Mouse (Mus musculus): ENCODE measurements at regions not wholly inside any gene's neighbourhood (a gene's known extent, or its start where the extent isn't known, plus 50 kb on each side); places are given as distances from the start of the nearest gene placed in this dataset.

GRCm38 (mm10) chr19:59837138-59837537, 106.3 kb downstream of the Rab11fip2 start:
- Histone ChIP-seq H3K4me3 (no peak overlapping the region), H3K9me3 (no peaks in the 10 kb centered on the region), H3K4me2 (replicated peaks) (no peak overlapping the region), H3K9ac (no peak overlapping the region), H3K4me1 (no peaks in the 10 kb centered on the region), H3K36me3 (no peaks in the 10 kb centered on the region), H3K27me3 (replicated peaks) (no peaks in the 10 kb centered on the region), H3K27ac (no peak overlapping the region)
- ATAC-seq (ENCODE audit: low FRiP score, low read depth): no peak
- 90% methylated on average over 4 of the region's 4 CpGs for WGBS

DNA sequence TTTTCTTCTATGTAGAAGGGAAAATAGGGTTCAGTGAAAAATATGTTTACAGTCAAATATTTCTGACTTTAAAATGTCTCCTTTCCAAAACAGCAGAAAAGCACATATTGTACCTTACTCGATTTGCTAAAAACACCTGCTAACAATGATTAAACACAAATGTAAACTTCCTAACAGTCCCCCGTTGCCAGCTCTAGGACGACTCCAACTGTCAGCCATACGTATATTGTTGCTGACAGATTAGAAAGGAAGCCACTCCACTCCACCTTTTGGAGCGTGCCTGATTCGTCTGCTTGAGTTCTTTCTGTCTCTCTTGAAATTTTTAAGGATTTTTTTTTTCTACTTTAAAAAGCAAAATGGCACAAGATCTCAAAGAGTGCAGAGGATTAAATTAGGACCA, 105.8 kb downstream of the Rab11fip2 start:
- no peak for ATAC-seq (ENCODE audit: low FRiP score, low read depth)
- H3K27ac ChIP-seq: no peak overlapping the region
- H3K4me3 ChIP-seq: no peak overlapping the region
- 74% methylated on average over 6 of the region's 6 CpGs for WGBS
- H3K4me1 ChIP-seq: no peaks in the 10 kb centered on the region
- H3K4me2 ChIP-seq (replicated peaks): no peak overlapping the region
- no peaks in the 10 kb centered on the region for H3K9me3 ChIP-seq
- H3K36me3 ChIP-seq: no peaks in the 10 kb centered on the region
- no peaks in the 10 kb centered on the region for H3K27me3 ChIP-seq (replicated peaks)
- H3K9ac ChIP-seq: no peak overlapping the region

DNA sequence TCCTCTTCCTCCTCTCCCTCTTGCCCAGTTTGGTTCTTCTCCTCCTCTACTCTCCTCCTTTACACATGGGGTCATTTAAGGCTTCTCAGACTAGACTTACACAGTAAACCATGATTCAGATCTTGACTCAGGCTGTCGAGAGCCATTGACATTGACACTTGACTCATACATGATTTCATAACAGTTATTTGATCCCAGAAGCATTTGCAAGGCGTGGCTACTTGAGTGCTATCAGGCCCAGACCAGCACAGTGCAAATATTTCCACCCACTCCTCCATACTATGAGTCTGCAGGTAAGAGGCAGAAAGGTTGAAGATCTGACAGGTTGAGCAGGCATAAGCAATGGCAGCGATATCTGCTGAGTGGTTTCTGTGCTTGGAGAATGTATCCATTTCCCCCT, 99.2 kb downstream of the Rab11fip2 start:
- H3K4me2 ChIP-seq (replicated peaks): no peak overlapping the region
- H3K9ac ChIP-seq: no peak overlapping the region
- no peaks in the 10 kb centered on the region for H3K27me3 ChIP-seq (replicated peaks)
- no peak overlapping the region for H3K4me3 ChIP-seq
- no peak overlapping the region for H3K27ac ChIP-seq
- H3K9me3 ChIP-seq: no peaks in the 10 kb centered on the region
- WGBS: 85% methylated on average over 3 of the region's 3 CpGs
- no peak for ATAC-seq (ENCODE audit: low FRiP score, low read depth)
- no peaks in the 10 kb centered on the region for H3K4me1 ChIP-seq
- H3K36me3 ChIP-seq: no peaks in the 10 kb centered on the region

- H3K4me3 ChIP-seq: no peak overlapping the region
- no peaks in the 10 kb centered on the region for H3K27me3 ChIP-seq (replicated peaks)
- H3K4me2 ChIP-seq (replicated peaks): no peak overlapping the region
- WGBS: 94% methylated on average over 1 of the region's 1 CpGs
- H3K36me3 ChIP-seq: no peaks in the 10 kb centered on the region
- H3K9ac ChIP-seq: no peak overlapping the region
- H3K4me1 ChIP-seq: no peaks in the 10 kb centered on the region
- no peak for ATAC-seq (ENCODE audit: low FRiP score, low read depth)
- no peaks in the 10 kb centered on the region for H3K9me3 ChIP-seq
- no peak overlapping the region for H3K27ac ChIP-seq
Measured at GRCm38 (mm10) chr19:59846807-59847206, 96.6 kb downstream of the Rab11fip2 start.

DNA sequence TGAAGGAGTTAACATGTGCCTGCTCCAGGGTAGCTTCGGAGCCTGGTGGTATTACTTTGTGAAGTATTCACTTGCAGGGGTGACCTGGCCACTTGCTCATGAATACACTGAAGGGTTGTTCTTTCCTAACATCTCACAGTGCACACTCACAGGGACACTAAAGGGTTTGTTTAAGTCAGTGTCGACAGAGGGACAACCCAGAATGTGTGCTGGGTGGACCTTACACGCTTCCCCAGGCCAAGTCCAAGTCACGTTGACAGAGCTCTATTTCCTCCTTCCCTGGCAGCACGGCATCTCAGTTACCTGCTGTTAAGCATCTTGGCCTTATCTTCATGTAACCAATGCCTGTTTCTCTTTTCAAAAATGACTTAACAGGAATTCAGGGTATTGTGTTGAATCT, 92.8 kb downstream of the Rab11fip2 start:
- Histone ChIP-seq H3K27ac (no peak overlapping the region), H3K27me3 (replicated peaks) (no peaks in the 10 kb centered on the region), H3K4me3 (no peak overlapping the region), H3K9me3 (no peaks in the 10 kb centered on the region), H3K4me2 (replicated peaks) (no peak overlapping the region), H3K9ac (no peak overlapping the region), H3K4me1 (no peaks in the 10 kb centered on the region), H3K36me3 (no peaks in the 10 kb centered on the region)
- WGBS: 69% methylated on average over 5 of the region's 5 CpGs
- ATAC-seq (ENCODE audit: low FRiP score, low read depth): no peak

GRCm38 (mm10) chr19:59852011-59852738, 91.3 kb downstream of the Rab11fip2 start:
- H3K36me3 ChIP-seq: no peaks in the 10 kb centered on the region
- H3K4me1 ChIP-seq: no peaks in the 10 kb centered on the region
- no peaks in the 10 kb centered on the region for H3K27me3 ChIP-seq (replicated peaks)
- 21% methylated on average over 1 of the region's 1 CpGs for WGBS
- no peaks in the 10 kb centered on the region for H3K9me3 ChIP-seq
- no peak for ATAC-seq (ENCODE audit: low FRiP score, low read depth)
- H3K27ac ChIP-seq: no peak overlapping the region
- no peak overlapping the region for H3K4me3 ChIP-seq
- H3K9ac ChIP-seq: no peak overlapping the region
- no peak overlapping the region for H3K4me2 ChIP-seq (replicated peaks)
